Mouse (Mus musculus): ENCODE data around the gene Mup8. TPM values are rescaled to one million over a fixed set of nuclear protein-coding genes. Genes with fewer than 3 reads are reported as not detected.
"Not testable (repeated sequence)": the region's sequence is repeated elsewhere in the genome, so short reads cannot be mapped to it uniquely, and the experiment has no call there.

The Mup8 gene
- not detected in 2 replicates for total RNA-seq (2012; rRNA removed)
- polyA plus RNA-seq (2012; ENCODE audit: insufficient read depth in 1 of 2, insufficient read length in 2 of 2, low read depth in 1 of 2, low replicate concordance in 2 of 2, missing spikeins in 1 of 2) = not detected

GRCm38 (mm10) chr4:60222499-60222898 is at the start of gene Mup8:
Mup8 (minus strand) TSS chr4:60222599.
- not testable (repeated sequence) for H3K79me2 ChIP-seq (ENCODE audit: control insufficient read depth, insufficient read depth, low read length, poor library complexity); H3K4me3 ChIP-seq (ENCODE audit: control insufficient read depth in 1 of 2, insufficient read depth in 1 of 2, low read depth in 2 of 2, low read length in 2 of 2); H3K9ac ChIP-seq (ENCODE audit: control insufficient read depth, low read depth, low read length, poor library complexity, severe bottlenecking); DNase-seq (ENCODE audit: low read depth, low spot score); H3K27ac ChIP-seq (ENCODE audit: control insufficient read depth, low read depth, low read length); H3K36me3 ChIP-seq (ENCODE audit: control insufficient read depth in 1 of 2, insufficient read depth in 2 of 2, low read length in 2 of 2); H3K4me1 ChIP-seq (ENCODE audit: control insufficient read depth in 1 of 2, insufficient read depth in 2 of 2, low read length in 2 of 2); H3K9me3 ChIP-seq (replicated peaks; ENCODE audit: insufficient read depth, low read length); H3K27me3 ChIP-seq (ENCODE audit: control insufficient read depth in 1 of 2, insufficient read depth in 2 of 2, low read length in 2 of 2)

- H3K27me3 ChIP-seq (ENCODE audit: control insufficient read depth in 1 of 2, insufficient read depth in 2 of 2, low read length in 2 of 2); DNase-seq (ENCODE audit: low read depth, low spot score); H3K4me3 ChIP-seq (ENCODE audit: control insufficient read depth in 1 of 2, insufficient read depth in 1 of 2, low read depth in 2 of 2, low read length in 2 of 2); H3K9ac ChIP-seq (ENCODE audit: control insufficient read depth, low read depth, low read length, poor library complexity, severe bottlenecking); H3K79me2 ChIP-seq (ENCODE audit: control insufficient read depth, insufficient read depth, low read length, poor library complexity); H3K36me3 ChIP-seq (ENCODE audit: control insufficient read depth in 1 of 2, insufficient read depth in 2 of 2, low read length in 2 of 2); H3K27ac ChIP-seq (ENCODE audit: control insufficient read depth, low read depth, low read length); H3K9me3 ChIP-seq (replicated peaks; ENCODE audit: insufficient read depth, low read length); H3K4me1 ChIP-seq (ENCODE audit: control insufficient read depth in 1 of 2, insufficient read depth in 2 of 2, low read length in 2 of 2): not testable (repeated sequence)
These were observed 43.8 kb upstream of the Mup8 start for GRCm38 (mm10) chr4:60265977-60266770.

- not testable (repeated sequence) for H3K36me3 ChIP-seq (ENCODE audit: control insufficient read depth in 1 of 2, insufficient read depth in 2 of 2, low read length in 2 of 2); DNase-seq (ENCODE audit: low read depth, low spot score); H3K79me2 ChIP-seq (ENCODE audit: control insufficient read depth, insufficient read depth, low read length, poor library complexity); H3K27ac ChIP-seq (ENCODE audit: control insufficient read depth, low read depth, low read length); H3K9me3 ChIP-seq (replicated peaks; ENCODE audit: insufficient read depth, low read length); H3K4me3 ChIP-seq (ENCODE audit: control insufficient read depth in 1 of 2, insufficient read depth in 1 of 2, low read depth in 2 of 2, low read length in 2 of 2); H3K4me1 ChIP-seq (ENCODE audit: control insufficient read depth in 1 of 2, insufficient read depth in 2 of 2, low read length in 2 of 2); H3K27me3 ChIP-seq (ENCODE audit: control insufficient read depth in 1 of 2, insufficient read depth in 2 of 2, low read length in 2 of 2); H3K9ac ChIP-seq (ENCODE audit: control insufficient read depth, low read depth, low read length, poor library complexity, severe bottlenecking)
These were observed 40.3 kb upstream of the Mup8 start for GRCm38 (mm10) chr4:60262706-60263105.

Other genes starting within 250 kb of the Mup8 start
- not detected in 2 replicates for gene Mup7, start 152.1 kb downstream of the Mup8 start, total RNA-seq (2012; rRNA removed)
- not detected for gene Mup7, start 152.1 kb downstream of the Mup8 start, polyA plus RNA-seq (2012; ENCODE audit: insufficient read depth in 1 of 2, insufficient read length in 2 of 2, low read depth in 1 of 2, low replicate concordance in 2 of 2, missing spikeins in 1 of 2)
- gene Mup2, start 68.3 kb downstream of the Mup8 start, total RNA-seq (2012; rRNA removed) = not detected in 2 replicates
- not detected for gene Mup2, start 68.3 kb downstream of the Mup8 start, polyA plus RNA-seq (2012; ENCODE audit: insufficient read depth in 1 of 2, insufficient read length in 2 of 2, low read depth in 1 of 2, low replicate concordance in 2 of 2, missing spikeins in 1 of 2)
- gene Mup9, start 199.4 kb upstream of the Mup8 start, total RNA-seq (2012; rRNA removed) = not detected in 2 replicates
- gene Mup9, start 199.4 kb upstream of the Mup8 start, polyA plus RNA-seq (2012; ENCODE audit: insufficient read depth in 1 of 2, insufficient read length in 2 of 2, low read depth in 1 of 2, low replicate concordance in 2 of 2, missing spikeins in 1 of 2) = not detected